Mouse (Mus musculus) limb, embryonic 11.5 days (tissue): ENCODE measurements at regions not wholly inside any gene's neighbourhood (a gene's known extent, or its start where the extent isn't known, plus 50 kb on each side); places are given as distances from the start of the nearest gene placed in this dataset.

ENCODE experiments used
- ATAC-seq: fragments of 200-750 bp; cut with Nextera tagmentation; 2 replicates; pipeline ENCODE4 v1.8.0; 2017; ENCODE audit warnings: low read depth; ENCODE audit not compliant: insufficient number of reproducible peaks, low FRiP score, low TSS enrichment
- DNase-seq: peaks from one replicate; pipeline ENCODE4 v3.0.0-alpha.2; 2015; ENCODE audit warnings: low spot score
- H3K27ac ChIP-seq: fragments of 300-500 bp; sonication (generic); replicated peaks from 2 replicates; pipeline ENCODE4 v1.5.1; 2014; ENCODE audit warnings: low read depth, mild to moderate bottlenecking, low read length
- H3K27me3 ChIP-seq: fragments of 300-500 bp; sonication (generic); 2 replicates; pipeline ENCODE4 v1.6.1; 2014; ENCODE audit warnings: mild to moderate bottlenecking, low read length, mixed read lengths; ENCODE audit not compliant: control insufficient read depth, insufficient read depth
- H3K36me3 ChIP-seq: fragments of 300-500 bp; sonication (generic); 2 replicates; pipeline ENCODE4 v1.6.1; 2014; ENCODE audit warnings: mild to moderate bottlenecking, low read length, moderate library complexity, mixed read lengths; ENCODE audit not compliant: control insufficient read depth, insufficient read depth
- H3K4me1 ChIP-seq: fragments of 300-500 bp; sonication (generic); 2 replicates; pipeline ENCODE4 v1.6.1; 2014; ENCODE audit warnings: low read length, mixed read lengths; ENCODE audit not compliant: control insufficient read depth, insufficient read depth
- H3K4me2 ChIP-seq: fragments of 300-500 bp; sonication (generic); 2 replicates; pipeline ENCODE4 v1.6.1; 2014; ENCODE audit warnings: low read depth, mild to moderate bottlenecking, moderate library complexity; ENCODE audit not compliant: severe bottlenecking
- H3K4me3 ChIP-seq: fragments of 300-500 bp; sonication (generic); 2 replicates; pipeline ENCODE4 v1.5.1; 2014; ENCODE audit warnings: low read depth, low read length
- H3K9ac ChIP-seq: fragments of 300-500 bp; sonication (generic); 2 replicates; pipeline ENCODE4 v1.6.1; 2014; ENCODE audit warnings: mild to moderate bottlenecking, low read length
- H3K9me3 ChIP-seq: fragments of 300-500 bp; sonication (generic); 2 replicates; pipeline ENCODE4 v1.6.1; 2016; ENCODE audit warnings: low read length; ENCODE audit not compliant: control insufficient read depth
- WGBS: fragments of 180-500 bp; shearing (Covaris S2); extraction: QIAGEN DNeasy Blood & Tissue Kit; methylation state at CpG from one replicate; pipeline ENCODE4 v1.1.7; 2014; 5-methylcytosine and 5-hydroxymethylcytosine counted together

DNA sequence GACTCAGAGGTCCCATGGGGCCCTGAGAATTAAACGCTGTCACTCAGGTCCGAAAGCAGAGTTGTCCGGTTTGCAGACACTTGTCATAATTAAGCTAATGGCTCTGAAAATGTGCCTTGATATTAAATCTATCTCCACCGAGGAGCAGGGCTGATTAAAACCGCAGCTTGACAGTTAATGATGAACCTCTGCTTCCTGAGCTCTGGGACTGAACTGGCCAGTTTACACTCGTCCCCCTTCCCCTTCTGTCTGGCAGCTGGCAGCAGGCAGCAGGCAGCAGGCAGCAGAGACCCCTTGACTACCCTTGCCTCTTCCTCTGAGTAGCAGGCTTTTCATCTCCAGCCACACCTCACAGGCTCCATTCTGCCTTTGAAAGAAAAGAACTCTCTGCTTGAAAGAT lies 350.4 kb downstream of the Gm45692 start:
- 44% methylated on average over 6 of the region's 6 CpGs for WGBS
- Histone ChIP-seq H3K27me3 (no peaks in the 10 kb centered on the region), H3K36me3 (no peaks in the 10 kb centered on the region), H3K9me3 (no peaks in the 10 kb centered on the region), H3K4me2 (no peak overlapping the region), H3K4me1 (no peaks in the 10 kb centered on the region), H3K27ac (no peak overlapping the region), H3K9ac (no peak overlapping the region), H3K4me3 (no peak overlapping the region)
- no peak for ATAC-seq
- no peak for DNase-seq

DNA sequence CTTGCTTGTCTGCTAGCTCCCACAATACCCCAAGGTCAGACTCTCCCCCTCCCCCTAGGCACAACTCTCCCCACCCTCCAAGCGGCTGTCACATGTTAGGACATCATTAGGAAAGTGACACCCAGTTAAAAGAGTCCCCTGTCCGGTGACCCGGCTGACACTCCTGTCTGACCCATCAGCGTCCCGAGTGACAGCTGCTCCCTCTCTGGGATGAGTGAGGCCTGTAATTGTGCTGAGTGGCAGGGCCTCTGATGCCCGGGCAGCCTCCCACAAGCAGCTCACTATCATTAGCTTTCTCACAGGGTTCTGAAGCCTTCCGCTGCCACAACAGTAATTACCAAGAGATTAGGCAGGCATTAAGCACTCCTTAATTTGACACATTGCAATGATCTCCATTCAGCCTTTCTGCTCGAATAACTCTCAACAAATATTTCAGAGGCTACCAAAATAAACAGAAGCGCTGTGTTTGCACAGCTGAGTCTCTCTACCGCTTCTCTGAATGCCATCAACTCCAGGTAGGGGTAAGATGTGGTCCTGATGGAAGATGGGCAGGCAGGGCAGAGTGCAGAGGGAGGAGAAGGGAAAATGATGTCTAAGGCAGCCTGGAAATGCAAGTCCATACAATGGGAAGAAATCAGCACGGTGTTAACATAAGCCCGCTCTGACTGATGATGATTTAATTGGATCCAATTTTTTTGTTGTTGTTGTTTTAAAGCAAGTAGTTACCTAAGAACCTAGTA lies 352.6 kb downstream of the Gm45692 start:
- 43% methylated on average over 12 of the region's 12 CpGs for WGBS
- Histone ChIP-seq H3K4me1 (no peaks in the 10 kb centered on the region), H3K27ac (no peak overlapping the region), H3K36me3 (no peaks in the 10 kb centered on the region), H3K4me3 (no peak overlapping the region), H3K9ac (no peak overlapping the region), H3K9me3 (no peaks in the 10 kb centered on the region), H3K4me2 (no peak overlapping the region), H3K27me3 (no peaks in the 10 kb centered on the region)
- no peak for DNase-seq
- no peak for ATAC-seq

DNA sequence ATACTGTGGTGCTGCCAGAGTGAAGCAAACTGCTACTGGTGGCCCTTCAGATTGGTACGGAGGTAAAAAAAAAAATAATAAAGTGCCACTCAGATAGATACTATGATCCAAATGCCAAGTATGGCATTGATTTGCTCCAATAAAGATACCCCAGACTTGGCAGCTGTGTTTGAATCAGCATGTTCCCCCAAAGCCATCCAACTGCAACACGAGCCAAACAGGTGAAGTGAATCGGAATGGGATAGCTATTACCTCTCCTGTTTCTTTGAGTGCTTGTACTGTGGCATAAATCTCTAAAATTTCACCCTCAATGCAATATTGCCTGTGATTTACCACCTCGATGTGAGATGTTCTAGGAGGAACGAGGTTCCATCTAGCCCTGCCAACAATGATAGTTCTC lies 365.4 kb downstream of the Gm45692 start:
- no peak for ATAC-seq
- 92% methylated on average over 5 of the region's 5 CpGs for WGBS
- DNase-seq, result no peak
- Histone ChIP-seq H3K27me3 (no peaks in the 10 kb centered on the region), H3K36me3 (no peaks in the 10 kb centered on the region), H3K4me2 (no peak overlapping the region), H3K4me1 (no peaks in the 10 kb centered on the region), H3K4me3 (no peak overlapping the region), H3K9me3 (no peaks in the 10 kb centered on the region), H3K27ac (no peak overlapping the region), H3K9ac (no peak overlapping the region)

DNA sequence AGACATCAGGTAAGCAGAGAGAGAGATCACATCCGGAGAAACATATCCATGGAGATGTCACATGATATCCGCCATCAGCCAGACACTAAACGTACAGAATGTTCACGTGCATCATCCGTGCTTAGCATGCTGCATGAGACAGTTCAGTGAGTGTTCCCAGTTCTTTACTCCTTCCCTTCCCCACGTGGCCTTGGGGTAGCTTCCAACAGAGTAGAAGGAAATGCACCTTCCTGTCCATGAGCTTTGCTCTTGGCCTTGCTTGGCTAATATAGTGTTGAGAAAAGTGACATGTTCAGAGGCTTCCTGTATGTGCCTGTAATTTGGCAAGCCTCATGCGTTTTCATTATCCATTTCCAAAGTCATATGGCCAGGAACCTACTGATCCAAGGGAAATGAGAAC lies 368.5 kb downstream of the Gm45692 start:
- no peak for ATAC-seq
- 90% methylated on average over 7 of the region's 7 CpGs for WGBS

DNA sequence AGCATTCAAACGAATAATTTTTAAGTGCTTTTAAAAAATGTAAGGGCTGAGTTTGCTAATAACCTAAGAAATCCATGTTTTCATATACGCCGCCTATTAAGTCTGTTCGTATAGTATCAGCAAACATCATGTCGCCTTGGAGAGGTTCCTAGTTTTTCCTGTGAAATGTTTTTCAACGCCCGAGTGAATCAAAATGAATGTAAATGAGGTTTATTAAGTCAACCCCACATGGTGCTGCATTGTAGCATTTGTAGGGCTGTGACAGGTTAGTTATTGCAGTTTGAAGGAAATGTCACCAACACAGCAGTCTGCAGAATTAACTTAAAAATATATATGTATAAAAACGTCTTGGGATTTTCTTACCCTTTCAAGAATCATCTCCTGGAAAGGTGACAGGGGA lies 369.3 kb downstream of the Gm45692 start:
- H3K4me2 ChIP-seq, result no peak overlapping the region
- H3K36me3 ChIP-seq, result no peaks in the 10 kb centered on the region
- H3K9me3 ChIP-seq, result no peaks in the 10 kb centered on the region
- H3K4me3 ChIP-seq, result no peak overlapping the region
- H3K9ac ChIP-seq, result no peak overlapping the region
- no peak for DNase-seq
- H3K27me3 ChIP-seq, result no peaks in the 10 kb centered on the region
- 82% methylated on average over 8 of the region's 8 CpGs for WGBS
- no peak for ATAC-seq
- H3K27ac ChIP-seq, result no peak overlapping the region
- H3K4me1 ChIP-seq, result no peaks in the 10 kb centered on the region

More for the DNA sequence above, 368.5 kb downstream of the Gm45692 start:
- Histone ChIP-seq H3K27ac (no peak overlapping the region), H3K4me1 (no peaks in the 10 kb centered on the region), H3K36me3 (no peaks in the 10 kb centered on the region), H3K4me2 (no peak overlapping the region), H3K9ac (no peak overlapping the region), H3K4me3 (no peak overlapping the region), H3K27me3 (no peaks in the 10 kb centered on the region), H3K9me3 (no peaks in the 10 kb centered on the region)
- no peak for DNase-seq

DNA sequence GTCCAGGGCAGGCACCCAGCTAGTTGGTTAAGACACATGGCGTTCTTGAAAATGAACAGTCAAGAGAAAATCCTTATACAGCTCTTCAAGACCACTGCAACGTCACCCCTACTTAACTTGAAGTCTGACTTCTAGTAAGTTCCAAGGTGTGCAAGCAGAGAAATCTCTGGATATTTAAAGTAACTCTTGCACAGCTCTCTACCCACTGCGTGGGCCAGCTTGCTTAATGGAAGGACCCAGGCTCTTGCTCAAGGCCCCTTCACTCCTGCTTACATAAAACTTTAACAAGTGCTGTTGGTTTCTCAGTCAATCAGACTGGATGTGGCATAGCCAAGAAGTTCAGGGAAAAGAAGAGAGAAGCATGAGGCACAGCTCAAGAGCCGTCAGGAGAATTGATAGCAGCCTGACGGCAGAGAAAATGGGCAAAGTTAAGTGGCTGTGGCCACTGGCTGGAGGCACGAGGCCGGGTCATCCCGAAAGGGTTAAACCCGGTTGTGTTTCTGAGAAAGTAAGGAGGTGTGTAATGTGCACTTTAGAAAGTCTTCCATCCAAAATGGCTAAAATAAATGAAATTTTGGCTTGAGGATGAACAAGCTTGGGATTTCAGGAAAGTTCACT lies 382.0 kb downstream of the Gm45692 start:
- H3K9ac ChIP-seq, result no peak overlapping the region
- H3K4me3 ChIP-seq, result no peak overlapping the region
- H3K27ac ChIP-seq, result no peak overlapping the region
- H3K4me1 ChIP-seq, result peaks cover 7% of the 10 kb centered on the region
- H3K27me3 ChIP-seq, result no peaks in the 10 kb centered on the region
- H3K36me3 ChIP-seq, result no peaks in the 10 kb centered on the region
- 65% methylated on average over 9 of the region's 9 CpGs for WGBS
- no peak overlapping the region for H3K4me2 ChIP-seq
- H3K9me3 ChIP-seq, result no peaks in the 10 kb centered on the region
- no peak for ATAC-seq
- DNase-seq, result peak; percentile 20

DNA sequence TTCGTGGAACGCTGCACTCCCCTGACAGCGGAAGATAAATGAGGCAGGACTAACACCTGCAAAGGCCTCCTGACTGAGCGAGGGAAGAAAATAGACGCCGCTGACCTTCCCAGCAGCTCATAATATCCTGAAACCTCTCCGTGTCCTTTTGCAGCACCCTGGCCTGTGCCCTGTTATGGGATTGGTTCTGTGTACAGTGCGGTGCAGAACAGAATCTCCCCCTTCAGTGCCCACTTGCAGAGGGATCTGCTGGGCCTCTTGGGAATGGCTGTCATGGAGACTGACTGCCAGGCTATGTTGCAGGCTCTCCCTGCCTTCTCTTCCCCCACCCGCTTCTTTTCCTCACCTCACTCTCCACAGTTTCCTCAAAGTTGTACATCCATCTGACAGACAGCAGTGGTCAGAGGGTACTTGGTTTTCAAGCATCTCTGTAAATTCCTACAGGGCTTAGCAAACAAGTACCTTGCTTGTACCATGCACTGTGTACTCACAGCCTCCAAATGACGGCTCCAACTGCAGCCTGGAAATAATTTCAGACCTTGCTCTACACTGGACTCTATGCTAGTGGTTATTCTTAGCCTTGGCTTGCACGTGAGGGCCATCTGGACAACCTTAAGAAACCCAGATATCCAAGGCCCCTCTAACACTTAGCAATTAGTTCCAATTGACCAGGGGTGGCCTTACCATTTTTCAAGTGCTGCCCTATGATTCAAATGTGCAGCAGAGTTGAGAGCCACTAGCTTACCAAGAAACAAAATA lies 382.7 kb downstream of the Gm45692 start:
- H3K4me2 ChIP-seq, result no peak overlapping the region
- peak; percentile 23 for DNase-seq
- 42% methylated on average over 11 of the region's 11 CpGs for WGBS
- H3K27me3 ChIP-seq, result no peaks in the 10 kb centered on the region
- no peak for ATAC-seq
- H3K4me1 ChIP-seq, result peaks cover 7% of the 10 kb centered on the region
- H3K9me3 ChIP-seq, result no peaks in the 10 kb centered on the region
- H3K9ac ChIP-seq, result no peak overlapping the region
- H3K4me3 ChIP-seq, result no peak overlapping the region
- H3K36me3 ChIP-seq, result no peaks in the 10 kb centered on the region
- no peak overlapping the region for H3K27ac ChIP-seq

DNA sequence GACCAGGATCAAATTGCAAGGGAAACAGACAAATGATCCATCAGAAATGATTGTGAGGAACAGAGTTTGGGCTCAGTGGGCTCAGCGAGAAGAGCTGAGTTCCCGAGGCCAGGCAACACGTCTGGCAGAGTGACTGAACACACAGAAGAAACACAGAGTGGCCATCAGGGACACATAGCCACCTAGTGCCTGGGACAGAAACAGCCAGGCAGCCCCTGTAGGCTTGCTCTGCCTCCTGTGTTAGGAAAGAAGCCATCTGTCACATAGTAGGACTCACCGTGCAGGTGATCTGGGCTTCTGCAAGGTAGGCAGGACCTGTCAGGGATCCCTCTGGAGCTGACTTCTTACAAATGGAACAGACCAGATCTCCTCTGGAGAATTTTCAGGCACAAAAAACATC lies 383.4 kb downstream of the Gm45692 start:
- Histone ChIP-seq H3K9ac (no peak overlapping the region), H3K36me3 (no peaks in the 10 kb centered on the region), H3K4me3 (no peak overlapping the region), H3K27ac (no peak overlapping the region), H3K27me3 (no peaks in the 10 kb centered on the region), H3K9me3 (no peaks in the 10 kb centered on the region), H3K4me1 (peaks cover 7% of the 10 kb centered on the region), H3K4me2 (no peak overlapping the region)
- ATAC-seq (no peak), DNase-seq (peak; percentile 30)
- WGBS, result 67% methylated on average over 4 of the region's 4 CpGs
